Mouse (Mus musculus) midbrain, embryonic 15.5 days (tissue): ENCODE data around the gene Ccnd3. TPM values are rescaled to one million over a fixed set of nuclear protein-coding genes. Genes with fewer than 3 reads are reported as not detected.

Experiments used
- ATAC-seq: fragments of 200-750 bp; cut with Nextera tagmentation; replicated peaks from 2 replicates; pipeline ENCODE4 v1.8.0; 2017; ENCODE audit warnings: moderate TSS enrichment
- H3K27ac ChIP-seq: fragments of 300-500 bp; sonication (generic); 2 replicates; pipeline ENCODE4 v1.5.1; 2015; ENCODE audit warnings: mild to moderate bottlenecking, inconsistent platforms
- H3K27me3 ChIP-seq: fragments of 300-500 bp; sonication (generic); replicated peaks from 2 replicates; pipeline ENCODE4 v1.6.1; 2015; ENCODE audit warnings: inconsistent platforms
- H3K36me3 ChIP-seq: fragments of 300-500 bp; sonication (generic); replicated peaks from 2 replicates; pipeline ENCODE4 v1.6.1; 2015; ENCODE audit warnings: inconsistent platforms
- H3K4me1 ChIP-seq: fragments of 300-500 bp; sonication (generic); 2 replicates; pipeline ENCODE4 v1.6.1; 2015; ENCODE audit warnings: inconsistent platforms
- H3K4me2 ChIP-seq: fragments of 300-500 bp; sonication (generic); 2 replicates; pipeline ENCODE4 v1.6.1; 2015; ENCODE audit warnings: inconsistent platforms, mild to moderate bottlenecking, moderate library complexity
- H3K4me3 ChIP-seq: fragments of 300-500 bp; sonication (generic); 2 replicates; pipeline ENCODE4 v1.5.1; 2015; ENCODE audit warnings: mild to moderate bottlenecking, inconsistent platforms
- H3K9ac ChIP-seq: fragments of 300-500 bp; sonication (generic); 2 replicates; pipeline ENCODE4 v1.6.1; 2015; ENCODE audit warnings: mild to moderate bottlenecking, inconsistent platforms
- H3K9me3 ChIP-seq: fragments of 300-500 bp; sonication (generic); 2 replicates; pipeline ENCODE4 v1.6.1; 2016; ENCODE audit warnings: inconsistent platforms
- WGBS: fragments of 180-500 bp; shearing (Covaris S2); methylation state at CpG from one replicate; pipeline ENCODE4 v1.1.7; 2015; ENCODE audit warnings: mixed read lengths; 5-methylcytosine and 5-hydroxymethylcytosine counted together
- polyA plus RNA-seq: library from polyadenylated mRNA; unstranded; fragments of >200 nt; fragmentation: Nextera tagmentation; extraction: Ambion mirVana; gene quantifications from 2 replicates; pipeline ENCODE4 v1.2.1, GENCODE M21; 2015

Gene Ccnd3
- polyA plus RNA-seq, 1 experiment from 2014 or later, result 74.0 TPM

- Histone ChIP-seq H3K4me3 (no peak overlapping the region), H3K4me1 (no peaks in the 10 kb centered on the region), H3K36me3 (no peaks in the 10 kb centered on the region), H3K27me3 (no peaks in the 10 kb centered on the region), H3K9ac (no peak overlapping the region), H3K9me3 (no peaks in the 10 kb centered on the region), H3K27ac (no peak overlapping the region), H3K4me2 (no peak overlapping the region)
- 42% methylated on average over 4 of the region's 4 CpGs for WGBS
- ATAC-seq, result no peak
Measured at GRCm38 (mm10) chr17:47648966-47649365, 144.1 kb downstream of the Ccnd3 start.

Other genes starting within 250 kb of the Ccnd3 start
- 73.1 and 73.2 TPM in 2 replicates for gene Mrps10, start 136.2 kb upstream of the Ccnd3 start, polyA plus RNA-seq
- gene Guca1b, start 119.7 kb upstream of the Ccnd3 start, polyA plus RNA-seq, result 0.30 and 0.57 TPM in 2 replicates
- gene Guca1a, start 104.5 kb upstream of the Ccnd3 start, polyA plus RNA-seq, result 0.60 and 0.92 TPM in 2 replicates
- 0.26 and 0.33 TPM in 2 replicates for gene AI661453, start 68.4 kb upstream of the Ccnd3 start, polyA plus RNA-seq
- 0.44 and 0.77 TPM in 2 replicates for gene 1700001C19Rik, start 67.7 kb upstream of the Ccnd3 start, polyA plus RNA-seq
- gene Taf8, start 2.8 kb upstream of the Ccnd3 start, polyA plus RNA-seq, result 22.0 and 22.4 TPM in 2 replicates
- 39.7 TPM in 2 replicates for gene Bysl, start 106.4 kb downstream of the Ccnd3 start, polyA plus RNA-seq
- gene Med20, start 106.5 kb downstream of the Ccnd3 start, polyA plus RNA-seq, result 49.6 and 50.4 TPM in 2 replicates
- 2.0 and 2.9 TPM in 2 replicates for gene Gm20517, start 106.5 kb downstream of the Ccnd3 start, polyA plus RNA-seq
- 9.0 and 9.5 TPM in 2 replicates for gene Usp49, start 125.6 kb downstream of the Ccnd3 start, polyA plus RNA-seq
- 242 and 256 TPM in 2 replicates for gene Tomm6, start 183.3 kb downstream of the Ccnd3 start, polyA plus RNA-seq
- gene Frs3, start 184.0 kb downstream of the Ccnd3 start, polyA plus RNA-seq, result 46.7 and 49.0 TPM in 2 replicates
- gene Gm21981, start 189.4 kb downstream of the Ccnd3 start, polyA plus RNA-seq, result 0.79 and 1.0 TPM in 2 replicates
- 0.80 and 1.3 TPM in 2 replicates for gene Prickle4, start 189.7 kb downstream of the Ccnd3 start, polyA plus RNA-seq
- not detected in 2 replicates for gene Pgc, start 221.8 kb downstream of the Ccnd3 start, polyA plus RNA-seq
- 3.2 and 3.8 TPM in 2 replicates for gene Tfeb, start 232.0 kb downstream of the Ccnd3 start, polyA plus RNA-seq